Mouse (Mus musculus): ENCODE measurements at regions not wholly inside any gene's neighbourhood (a gene's known extent, or its start where the extent isn't known, plus 50 kb on each side); places are given as distances from the start of the nearest gene placed in this dataset.

DNA sequence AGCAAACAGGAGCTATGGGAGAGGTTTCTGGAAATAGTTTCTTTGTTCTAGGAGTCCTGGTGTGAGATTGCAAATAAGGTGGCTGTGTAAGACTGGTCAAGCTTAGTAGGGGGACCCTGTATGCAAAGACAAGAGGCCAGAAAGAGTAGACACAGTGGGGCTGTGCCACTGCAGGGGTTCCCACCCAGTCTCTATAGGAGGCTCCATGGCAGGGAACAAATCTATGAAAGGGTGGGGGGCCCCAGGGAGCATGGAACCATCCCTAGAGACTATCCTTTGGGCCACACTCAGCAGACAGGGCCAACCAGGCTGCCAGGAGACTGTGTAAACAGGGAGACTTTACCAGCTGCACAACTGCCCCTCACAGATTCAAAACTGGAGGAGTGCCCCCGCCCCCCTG lies 222.6 kb upstream of the Mocs1 start:
- Histone ChIP-seq H3K4me3 (ENCODE audit: low read length) (no peak overlapping the region), H3K27me3 (ENCODE audit: control insufficient read depth, insufficient read depth, low read depth, low read length) (no peaks in the 10 kb centered on the region), H3K36me3 (ENCODE audit: control insufficient read depth, insufficient read depth, low read length) (no peaks in the 10 kb centered on the region), H3K9ac (ENCODE audit: low read length) (no peak overlapping the region), H3K4me2 (ENCODE audit: low read depth, low read length) (no peak overlapping the region), H3K9me3 (ENCODE audit: control insufficient read depth, low read length) (peaks cover under 1% of the 10 kb centered on the region), H3K27ac (ENCODE audit: low read length) (no peak overlapping the region), H3K4me1 (replicated peaks; ENCODE audit: control insufficient read depth, insufficient read depth, low read length) (no peaks in the 10 kb centered on the region)
- no peak for ATAC-seq (ENCODE audit: low read depth)
- 38% methylated on average over 1 of the region's 1 CpGs for WGBS

GRCm38 (mm10) chr17:49206708-49207107 lies 221.5 kb upstream of the Mocs1 start:
- no peaks in the 10 kb centered on the region; the same call in 1 of the 2 replicates for H3K9me3 ChIP-seq (ENCODE audit: control insufficient read depth, low read length)
- no peak overlapping the region for H3K27ac ChIP-seq (ENCODE audit: low read length)
- no peaks in the 10 kb centered on the region for H3K27me3 ChIP-seq (ENCODE audit: control insufficient read depth, insufficient read depth, low read depth, low read length)
- no peak overlapping the region for H3K4me2 ChIP-seq (ENCODE audit: low read depth, low read length)
- H3K4me1 ChIP-seq (replicated peaks; ENCODE audit: control insufficient read depth, insufficient read depth, low read length) = no peaks in the 10 kb centered on the region
- H3K36me3 ChIP-seq (ENCODE audit: control insufficient read depth, insufficient read depth, low read length) = no peaks in the 10 kb centered on the region
- WGBS = 44% methylated on average over 9 of the region's 9 CpGs
- H3K9ac ChIP-seq (ENCODE audit: low read length) = no peak overlapping the region
- H3K4me3 ChIP-seq (ENCODE audit: low read length) = no peak overlapping the region
- no peak for ATAC-seq (ENCODE audit: low read depth)

DNA sequence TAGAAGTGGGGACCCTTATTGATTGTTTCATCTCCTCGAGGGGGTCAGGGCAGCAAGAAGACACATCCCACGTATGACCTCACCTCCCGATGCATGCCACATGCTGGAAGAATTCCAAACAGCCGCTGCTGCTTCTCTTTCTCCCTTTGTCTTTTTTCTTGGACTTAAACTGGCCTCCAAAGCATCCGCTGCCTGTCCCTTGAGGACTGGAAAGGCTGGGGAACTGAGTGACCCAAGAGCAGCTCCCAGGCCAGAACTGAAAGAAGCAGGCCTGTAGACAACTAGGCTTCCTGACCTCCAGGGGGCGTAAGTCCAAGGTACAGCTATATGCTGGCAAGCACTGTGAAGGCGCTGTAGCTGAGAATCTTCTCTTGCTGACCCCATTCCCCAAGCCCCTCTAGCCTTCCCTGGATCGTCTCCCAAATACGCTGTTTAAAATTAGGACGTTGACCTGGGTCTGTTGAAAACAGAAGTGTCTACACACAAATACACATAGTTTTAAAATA lies 219.8 kb upstream of the Mocs1 start:
- Histone ChIP-seq H3K4me1 (replicated peaks; ENCODE audit: control insufficient read depth, insufficient read depth, low read length) (no peaks in the 10 kb centered on the region), H3K27me3 (ENCODE audit: control insufficient read depth, insufficient read depth, low read depth, low read length) (no peaks in the 10 kb centered on the region), H3K4me2 (ENCODE audit: low read depth, low read length) (no peak overlapping the region), H3K27ac (ENCODE audit: low read length) (no peak overlapping the region), H3K9ac (ENCODE audit: low read length) (no peak overlapping the region), H3K36me3 (ENCODE audit: control insufficient read depth, insufficient read depth, low read length) (no peaks in the 10 kb centered on the region), H3K9me3 (ENCODE audit: control insufficient read depth, low read length) (no peaks in the 10 kb centered on the region; the same call in 1 of the 2 replicates), H3K4me3 (ENCODE audit: low read length) (no peak overlapping the region)
- WGBS = 58% methylated on average over 10 of the region's 10 CpGs
- ATAC-seq (ENCODE audit: low read depth) = no peak

GRCm38 (mm10) chr17:49212918-49213317 lies 215.2 kb upstream of the Mocs1 start:
- 90% methylated on average over 13 of the region's 13 CpGs for WGBS
- H3K4me3 ChIP-seq (ENCODE audit: low read length) = no peak overlapping the region
- no peaks in the 10 kb centered on the region for H3K27me3 ChIP-seq (ENCODE audit: control insufficient read depth, insufficient read depth, low read depth, low read length)
- no peaks in the 10 kb centered on the region for H3K9me3 ChIP-seq (ENCODE audit: control insufficient read depth, low read length)
- no peak for ATAC-seq (ENCODE audit: low read depth)
- no peak overlapping the region for H3K9ac ChIP-seq (ENCODE audit: low read length)
- H3K36me3 ChIP-seq (ENCODE audit: control insufficient read depth, insufficient read depth, low read length) = no peaks in the 10 kb centered on the region
- H3K27ac ChIP-seq (ENCODE audit: low read length) = no peak overlapping the region
- no peaks in the 10 kb centered on the region for H3K4me1 ChIP-seq (replicated peaks; ENCODE audit: control insufficient read depth, insufficient read depth, low read length)
- no peak overlapping the region for H3K4me2 ChIP-seq (ENCODE audit: low read depth, low read length)

DNA sequence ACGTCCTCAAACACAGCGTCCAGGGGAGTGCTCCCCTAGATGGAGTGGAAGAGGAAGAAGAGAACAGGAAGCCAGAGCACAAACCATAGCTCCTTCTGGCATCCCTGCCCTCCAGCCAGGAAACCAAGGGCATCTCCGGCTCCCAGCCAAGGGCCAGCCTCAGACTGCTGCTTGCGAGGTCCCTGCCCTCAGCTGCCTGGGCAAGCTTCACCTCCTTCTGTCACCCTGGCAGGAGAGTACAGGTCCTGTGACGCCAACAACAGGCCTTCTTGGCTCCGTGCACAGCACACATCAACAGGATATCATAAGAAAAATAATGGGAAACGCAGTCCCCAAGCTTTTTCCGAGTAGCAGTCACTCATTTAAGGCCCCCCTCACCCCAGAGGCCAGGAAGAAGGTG lies 212.9 kb upstream of the Mocs1 start:
- H3K4me1 ChIP-seq (replicated peaks; ENCODE audit: control insufficient read depth, insufficient read depth, low read length) = no peaks in the 10 kb centered on the region
- no peaks in the 10 kb centered on the region for H3K36me3 ChIP-seq (ENCODE audit: control insufficient read depth, insufficient read depth, low read length)
- no peak overlapping the region for H3K4me2 ChIP-seq (ENCODE audit: low read depth, low read length)
- no peak overlapping the region for H3K27ac ChIP-seq (ENCODE audit: low read length)
- no peak overlapping the region for H3K4me3 ChIP-seq (ENCODE audit: low read length)
- WGBS = 61% methylated on average over 8 of the region's 8 CpGs
- H3K9ac ChIP-seq (ENCODE audit: low read length) = no peak overlapping the region
- no peak for ATAC-seq (ENCODE audit: low read depth)
- H3K9me3 ChIP-seq (ENCODE audit: control insufficient read depth, low read length) = no peaks in the 10 kb centered on the region
- no peaks in the 10 kb centered on the region for H3K27me3 ChIP-seq (ENCODE audit: control insufficient read depth, insufficient read depth, low read depth, low read length)

- H3K4me3 ChIP-seq (ENCODE audit: low read length) = no peak overlapping the region
- no peak overlapping the region for H3K27ac ChIP-seq (ENCODE audit: low read length)
- no peak for ATAC-seq (ENCODE audit: low read depth)
- 81% methylated on average over 4 of the region's 4 CpGs for WGBS
- H3K27me3 ChIP-seq (ENCODE audit: control insufficient read depth, insufficient read depth, low read depth, low read length) = no peaks in the 10 kb centered on the region
- no peaks in the 10 kb centered on the region for H3K9me3 ChIP-seq (ENCODE audit: control insufficient read depth, low read length)
- H3K4me1 ChIP-seq (replicated peaks; ENCODE audit: control insufficient read depth, insufficient read depth, low read length) = peaks cover 3% of the 10 kb centered on the region; the same call in 1 of the 2 replicates
- no peaks in the 10 kb centered on the region for H3K36me3 ChIP-seq (ENCODE audit: control insufficient read depth, insufficient read depth, low read length)
- no peak overlapping the region for H3K9ac ChIP-seq (ENCODE audit: low read length)
- H3K4me2 ChIP-seq (ENCODE audit: low read depth, low read length) = no peak overlapping the region
Observed at GRCm38 (mm10) chr17:49219512-49220197, 208.5 kb upstream of the Mocs1 start.

- Histone ChIP-seq H3K27me3 (ENCODE audit: control insufficient read depth, insufficient read depth, low read depth, low read length) (no peaks in the 10 kb centered on the region), H3K27ac (ENCODE audit: low read length) (no peak overlapping the region), H3K4me3 (ENCODE audit: low read length) (no peak overlapping the region), H3K9ac (ENCODE audit: low read length) (no peak overlapping the region), H3K4me1 (replicated peaks; ENCODE audit: control insufficient read depth, insufficient read depth, low read length) (peaks cover 3% of the 10 kb centered on the region; the same call in 1 of the 2 replicates), H3K9me3 (ENCODE audit: control insufficient read depth, low read length) (no peaks in the 10 kb centered on the region), H3K4me2 (ENCODE audit: low read depth, low read length) (no peak overlapping the region), H3K36me3 (ENCODE audit: control insufficient read depth, insufficient read depth, low read length) (no peaks in the 10 kb centered on the region)
- 61% methylated on average over 7 of the region's 7 CpGs for WGBS
- no peak for ATAC-seq (ENCODE audit: low read depth)
Observed at GRCm38 (mm10) chr17:49223212-49223611, 204.9 kb upstream of the Mocs1 start.

DNA sequence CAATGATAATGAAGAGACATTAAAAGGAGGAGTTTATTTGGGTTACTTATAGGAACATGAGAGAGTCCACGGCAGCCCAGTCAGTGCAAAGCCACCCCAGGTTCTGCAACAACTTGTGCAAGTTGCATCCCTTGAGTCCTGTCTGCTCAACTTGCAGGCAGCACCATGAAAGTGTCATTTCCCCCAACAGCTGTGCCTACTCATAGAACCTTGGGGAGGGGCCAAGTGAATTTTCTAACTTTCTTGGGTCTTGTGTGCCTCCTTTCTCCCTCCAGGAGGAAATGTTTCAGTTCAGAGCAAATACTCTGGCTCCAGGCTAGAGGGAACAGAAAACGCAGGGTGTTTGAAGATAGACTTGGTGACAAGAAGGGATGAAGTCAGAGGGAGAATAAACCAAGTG lies 204.5 kb upstream of the Mocs1 start:
- Histone ChIP-seq H3K27me3 (ENCODE audit: control insufficient read depth, insufficient read depth, low read depth, low read length) (no peaks in the 10 kb centered on the region), H3K4me3 (ENCODE audit: low read length) (no peak overlapping the region), H3K36me3 (ENCODE audit: control insufficient read depth, insufficient read depth, low read length) (no peaks in the 10 kb centered on the region), H3K27ac (ENCODE audit: low read length) (no peak overlapping the region), H3K4me1 (replicated peaks; ENCODE audit: control insufficient read depth, insufficient read depth, low read length) (peaks cover 3% of the 10 kb centered on the region; the same call in 1 of the 2 replicates), H3K4me2 (ENCODE audit: low read depth, low read length) (no peak overlapping the region), H3K9me3 (ENCODE audit: control insufficient read depth, low read length) (no peaks in the 10 kb centered on the region), H3K9ac (ENCODE audit: low read length) (no peak overlapping the region)
- ATAC-seq (ENCODE audit: low read depth) = 0 out of 2 replicates have a peak, but pooled peaks have one; percentile 28
- WGBS = 52% methylated on average over 2 of the region's 2 CpGs

DNA sequence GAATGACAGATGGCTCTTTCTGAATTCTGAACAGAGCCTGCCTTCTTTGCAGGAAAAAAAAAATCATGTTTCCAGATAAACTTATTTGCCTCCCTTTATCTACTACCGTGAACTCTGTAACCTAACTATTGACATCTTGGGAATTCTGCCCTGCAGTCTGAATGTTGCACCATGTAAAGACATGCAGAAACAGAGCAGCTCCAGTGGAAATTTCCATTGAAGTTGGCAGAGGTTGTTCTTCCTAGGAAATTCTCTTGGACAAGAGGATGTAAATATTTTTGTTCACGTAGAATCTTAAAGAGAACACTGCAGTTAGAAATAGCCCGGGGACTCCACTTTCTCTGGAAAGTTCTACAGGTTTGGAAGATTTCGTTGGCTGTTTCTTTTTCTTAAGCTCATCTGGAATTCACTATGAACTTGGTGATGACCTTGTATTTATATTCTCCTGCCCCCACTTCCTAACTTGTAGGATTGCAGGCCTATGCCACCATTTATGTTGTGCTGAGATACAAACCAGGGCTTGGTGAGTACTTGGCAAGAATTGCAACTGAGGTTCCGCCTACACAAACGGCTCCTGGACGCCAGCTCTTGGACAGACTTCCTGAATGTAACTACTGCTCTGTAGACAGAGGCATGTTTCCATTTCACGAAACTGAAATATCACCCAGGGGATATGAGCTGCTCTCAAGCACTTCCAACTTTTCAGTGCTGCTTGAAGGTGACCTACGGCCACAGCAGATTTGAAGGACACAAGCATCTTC lies 202.7 kb upstream of the Mocs1 start:
- H3K4me3 ChIP-seq (ENCODE audit: low read length) = no peak overlapping the region
- H3K27ac ChIP-seq (ENCODE audit: low read length) = 0 out of 2 replicates have a peak overlapping the region, but pooled peaks have one; percentile 8
- H3K9ac ChIP-seq (ENCODE audit: low read length) = no peak overlapping the region
- ATAC-seq (ENCODE audit: low read depth) = peak; percentile 38; the same call in 1 of the 2 replicates
- no peaks in the 10 kb centered on the region for H3K9me3 ChIP-seq (ENCODE audit: control insufficient read depth, low read length)
- 51% methylated on average over 9 of the region's 9 CpGs for WGBS
- no peaks in the 10 kb centered on the region for H3K36me3 ChIP-seq (ENCODE audit: control insufficient read depth, insufficient read depth, low read length)
- H3K4me2 ChIP-seq (ENCODE audit: low read depth, low read length) = no peak overlapping the region
- peaks cover 3% of the 10 kb centered on the region; the same call in 1 of the 2 replicates for H3K4me1 ChIP-seq (replicated peaks; ENCODE audit: control insufficient read depth, insufficient read depth, low read length)
- H3K27me3 ChIP-seq (ENCODE audit: control insufficient read depth, insufficient read depth, low read depth, low read length) = no peaks in the 10 kb centered on the region

All from lung, embryonic 16.5 days (tissue).